Mouse (Mus musculus): Measurements from ENCODE around the gene Slc39a8. TPM values are rescaled to one million over a fixed set of nuclear protein-coding genes. Genes with fewer than 3 reads are reported as not detected.

Slc39a8 gene
- total and polyA plus RNA-seq, 3 experiments, result 19.8 to 21.5 TPM; not detected in 1

DNA sequence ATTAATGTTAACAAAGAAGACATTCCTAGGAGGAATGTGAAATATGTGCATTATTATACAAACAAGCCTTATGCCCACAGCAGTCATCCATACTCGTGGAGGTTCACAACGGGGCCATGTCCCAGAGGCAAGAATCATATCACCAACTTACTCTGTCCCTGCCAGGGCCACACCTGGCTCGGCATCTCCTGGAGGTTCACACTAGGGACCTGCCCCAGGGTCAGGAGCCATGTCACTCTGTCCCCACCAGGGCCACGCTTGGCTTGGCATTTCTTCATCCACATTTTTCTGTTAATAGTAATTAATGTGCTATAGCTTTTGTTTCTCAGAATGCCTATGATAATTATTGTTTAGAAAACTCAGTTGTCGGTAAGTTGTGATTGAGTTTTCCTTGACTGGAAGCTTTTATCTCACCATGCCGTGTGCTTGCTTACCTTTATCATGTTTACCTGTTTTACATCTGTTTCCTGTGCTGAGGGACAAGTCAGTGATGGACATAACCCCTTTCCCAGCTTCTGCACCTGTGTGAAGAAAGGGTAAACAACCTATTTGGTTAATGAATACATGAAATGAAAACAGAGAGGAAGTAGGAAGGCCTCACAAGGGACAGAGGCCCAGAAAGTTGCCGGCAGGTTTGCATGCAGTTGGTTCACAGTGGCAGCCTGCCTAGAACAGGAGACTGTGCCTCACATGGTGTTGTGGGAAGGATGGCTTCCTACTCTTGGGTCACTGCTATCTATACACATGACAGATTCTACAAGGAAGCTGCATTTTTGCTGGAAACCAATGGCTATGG lies 16.8 kb downstream of the Slc39a8 start:
- peaks cover 0 to 27% of the 10 kb centered on the region in 2 experiments; a peak in 2 of 4 replicates for H3K36me3 ChIP-seq (ENCODE audit: control insufficient read depth in 1 of 2, insufficient read depth in 2 of 2, low read length in 2 of 2)
- H3K4me1 ChIP-seq (ENCODE audit: control insufficient read depth in 1 of 2, insufficient read depth in 2 of 2, low read length in 2 of 2), result peaks cover 15 to 18% of the 10 kb centered on the region in 2 experiments
- no peaks in the 10 kb centered on the region for H3K9me3 ChIP-seq (replicated peaks; ENCODE audit: insufficient read depth, low read length)

DNA sequence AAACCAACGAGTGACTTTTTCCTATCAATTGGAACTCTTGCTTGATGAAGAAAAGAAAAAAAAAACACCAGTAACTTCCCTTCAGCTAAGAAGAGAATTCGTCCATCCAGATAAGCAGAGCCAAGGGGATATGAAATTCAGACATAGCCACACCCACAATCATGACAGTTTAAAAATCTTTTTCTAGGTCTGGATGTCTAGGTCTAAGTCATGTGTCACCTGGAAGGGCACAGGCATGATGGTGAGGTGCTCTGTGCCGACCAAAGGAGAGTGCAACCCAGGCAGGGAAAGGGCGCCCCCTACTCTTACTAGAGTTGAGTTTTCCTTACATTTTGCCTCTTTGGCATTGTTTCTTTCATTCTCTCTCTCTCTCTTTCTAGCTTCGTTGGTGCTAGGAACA lies 18.1 kb downstream of the Slc39a8 start:
- DNase-seq (ENCODE audit: low read depth, low spot score), result peak; percentile 41
- H3K36me3 ChIP-seq (ENCODE audit: control insufficient read depth in 1 of 2, insufficient read depth in 2 of 2, low read length in 2 of 2), result peaks cover 0 to 27% of the 10 kb centered on the region in 2 experiments; a peak in 2 of 4 replicates
- H3K27me3 ChIP-seq (ENCODE audit: control insufficient read depth in 1 of 2, insufficient read depth in 2 of 2, low read length in 2 of 2), result no peaks in the 10 kb centered on the region
- no peaks in the 10 kb centered on the region for H3K79me2 ChIP-seq (ENCODE audit: control insufficient read depth, insufficient read depth, low read length, poor library complexity)
- no peak overlapping the region for H3K9ac ChIP-seq (ENCODE audit: control insufficient read depth, low read depth, low read length, poor library complexity, severe bottlenecking)
- TF ChIP-seq HCFC1 (IDR thresholded peaks at IDR 0.05; ENCODE audit: low read depth, low read length) (no peak), POLR2AphosphoS5 (IDR thresholded peaks at IDR 0.05; ENCODE audit: borderline replicate concordance, low read depth, low read length) (no peak), KAT2A (conservative IDR thresholded peaks at IDR 0.05; ENCODE audit: low read depth, low read length) (no peak), ZNF384 (IDR thresholded peaks at IDR 0.05; ENCODE audit: low read depth, low read length) (peak; percentile 79), MEF2A (IDR thresholded peaks at IDR 0.05; ENCODE audit: extremely low read depth, insufficient replicate concordance, low read depth, low read length, poor library complexity, severe bottlenecking) (no peak), ZMIZ1 (IDR thresholded peaks at IDR 0.05; ENCODE audit: low read depth, low read length) (no peak), USF1 (IDR thresholded peaks at IDR 0.05; ENCODE audit: low read depth, low read length) (no peak), GABPA (IDR thresholded peaks at IDR 0.05; ENCODE audit: low read depth, low read length) (no peak), ELF1 (IDR thresholded peaks at IDR 0.05; ENCODE audit: low read depth, low read length) (no peak), MAFK (IDR thresholded peaks at IDR 0.05; ENCODE audit: borderline replicate concordance, low read depth, low read length) (no peak), ZKSCAN1 (IDR thresholded peaks at IDR 0.05; ENCODE audit: low read depth, low read length) (no peak), POLR2AphosphoS2 (IDR thresholded peaks at IDR 0.05; ENCODE audit: low read length) (no peak), CTCF (IDR thresholded peaks at IDR 0.05 in 2 of 3, conservative IDR thresholded peaks at IDR 0.05 in 1 of 3; ENCODE audit: control insufficient read depth in 1 of 3, insufficient read depth in 1 of 3, low read depth in 2 of 3, low read length in 3 of 3, poor library complexity in 1 of 3, severe bottlenecking in 1 of 3) (peak; percentile 25 to 35 (median 26); a peak in 5 of 6 replicates), E2F4 (IDR thresholded peaks at IDR 0.05; ENCODE audit: borderline replicate concordance, low read depth, low read length) (no peak), CHD2 (IDR thresholded peaks at IDR 0.05; ENCODE audit: low read length) (no peak), RAD21 (IDR thresholded peaks at IDR 0.05; ENCODE audit: low read depth, low read length) (no peak)
- H3K4me3 ChIP-seq (ENCODE audit: control insufficient read depth in 1 of 2, insufficient read depth in 1 of 2, low read depth in 2 of 2, low read length in 2 of 2), result no peak overlapping the region
- peaks cover 15 to 18% of the 10 kb centered on the region in 2 experiments for H3K4me1 ChIP-seq (ENCODE audit: control insufficient read depth in 1 of 2, insufficient read depth in 2 of 2, low read length in 2 of 2)
- peak overlapping the region; percentile 51 for H3K27ac ChIP-seq (ENCODE audit: control insufficient read depth, low read depth, low read length)
- H3K9me3 ChIP-seq (replicated peaks; ENCODE audit: insufficient read depth, low read length), result no peaks in the 10 kb centered on the region

More for the DNA sequence above, 16.8 kb downstream of the Slc39a8 start:
- Histone ChIP-seq H3K27me3 (ENCODE audit: control insufficient read depth in 1 of 2, insufficient read depth in 2 of 2, low read length in 2 of 2) (no peaks in the 10 kb centered on the region), H3K9ac (ENCODE audit: control insufficient read depth, low read depth, low read length, poor library complexity, severe bottlenecking) (no peak overlapping the region), H3K4me3 (ENCODE audit: control insufficient read depth in 1 of 2, insufficient read depth in 1 of 2, low read depth in 2 of 2, low read length in 2 of 2) (no peak overlapping the region), H3K27ac (ENCODE audit: control insufficient read depth, low read depth, low read length) (no peak overlapping the region), H3K79me2 (ENCODE audit: control insufficient read depth, insufficient read depth, low read length, poor library complexity) (no peaks in the 10 kb centered on the region)
- peak; percentile 14 for DNase-seq (ENCODE audit: low read depth, low spot score)
- TF ChIP-seq RCOR1 (IDR thresholded peaks at IDR 0.05; ENCODE audit: low read depth, low read length), result no peak
- TF ChIP-seq ETS1 (IDR thresholded peaks at IDR 0.05; ENCODE audit: low read depth, low read length), result 0 out of 2 replicates have a peak, but pooled peaks have one; percentile 6
- peak in 1 of 2 experiments; percentile 23; a peak in 1 of 4 replicates for TF ChIP-seq EP300 (IDR thresholded peaks at IDR 0.05; ENCODE audit: low read depth in 1 of 2, low read length in 2 of 2)
- no peak for TF ChIP-seq TBP (IDR thresholded peaks at IDR 0.05; ENCODE audit: low read depth, low read length)
- TF ChIP-seq ELF1 (IDR thresholded peaks at IDR 0.05; ENCODE audit: low read depth, low read length), result no peak
- no peak for TF ChIP-seq TCF12 (IDR thresholded peaks at IDR 0.05; ENCODE audit: low read depth, low read length)
- TF ChIP-seq ZKSCAN1 (IDR thresholded peaks at IDR 0.05; ENCODE audit: low read depth, low read length), result no peak
